Mouse (Mus musculus) layer of hippocampus, adult 9-11 months (tissue): ENCODE measurements around the gene Armcx4.
"Not testable (repeated sequence)": the region's sequence is repeated elsewhere in the genome, so short reads cannot be mapped to it uniquely, and the experiment has no call there.

ENCODE experiments used
- DNase-seq: peaks from one replicate; pipeline ENCODE4 v3.0.0; 2022

The Armcx4 gene

DNA sequence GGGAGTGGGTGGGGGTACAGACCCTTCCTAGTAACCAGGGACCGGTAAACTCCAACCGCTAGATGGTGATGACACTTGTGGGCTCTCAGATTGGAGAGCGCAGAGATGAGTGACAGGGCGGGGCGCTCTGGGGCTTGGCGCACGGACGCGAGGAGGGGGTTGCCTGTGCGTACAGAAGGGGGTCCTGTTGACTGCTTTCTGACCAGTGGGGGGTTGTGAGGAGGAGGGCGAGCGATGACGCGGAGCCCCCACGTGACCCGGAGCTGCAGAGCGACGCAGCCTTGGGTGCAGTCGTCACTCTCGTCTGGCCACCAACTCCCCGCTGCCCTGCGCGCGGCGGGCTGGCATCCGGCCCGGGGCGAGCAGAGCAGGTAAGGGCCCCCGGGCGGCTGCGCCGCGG is at the start of gene Armcx4:
Gene Armcx4, plus strand, starts transcription at position 253 of the 400 bp plus-strand sequence.
- peak; percentile 74 for DNase-seq

DNA sequence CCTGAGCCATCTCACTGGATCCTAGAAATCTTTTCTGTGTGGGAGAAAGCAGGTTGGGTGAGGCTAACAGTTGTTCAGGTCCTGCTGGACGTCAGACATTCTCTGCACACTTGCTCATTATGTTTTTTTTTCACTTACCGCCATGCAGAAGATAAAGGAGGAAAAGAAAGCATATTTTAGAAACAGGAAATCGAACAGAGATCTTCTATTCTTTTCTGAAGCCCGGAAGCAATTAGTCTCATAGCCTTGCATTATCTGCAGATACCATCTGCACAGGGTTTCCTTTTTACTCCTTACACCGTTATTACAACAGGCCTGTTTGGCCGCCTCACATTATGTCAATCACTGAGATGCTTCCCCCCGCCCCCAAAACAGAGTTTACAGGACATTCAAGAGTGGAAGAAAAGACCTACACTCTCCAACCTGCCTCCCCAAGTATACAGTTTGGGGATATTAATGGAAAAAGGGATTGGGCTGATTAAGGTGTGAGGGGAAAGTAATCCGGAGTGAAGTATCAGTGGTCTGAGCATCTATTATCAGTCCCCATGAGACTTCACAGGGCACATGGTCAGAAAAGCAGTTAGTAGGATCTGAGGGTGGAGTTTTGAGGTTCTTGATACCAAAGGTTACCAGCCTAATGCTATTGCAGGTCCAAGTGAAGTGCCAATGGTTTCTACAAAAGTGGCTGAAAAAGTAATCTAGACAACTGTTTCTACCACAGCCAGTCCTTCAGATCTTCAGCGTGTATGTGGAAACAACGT is 45.1 kb upstream of the Armcx4 start:
- DNase-seq, result no peak

DNA sequence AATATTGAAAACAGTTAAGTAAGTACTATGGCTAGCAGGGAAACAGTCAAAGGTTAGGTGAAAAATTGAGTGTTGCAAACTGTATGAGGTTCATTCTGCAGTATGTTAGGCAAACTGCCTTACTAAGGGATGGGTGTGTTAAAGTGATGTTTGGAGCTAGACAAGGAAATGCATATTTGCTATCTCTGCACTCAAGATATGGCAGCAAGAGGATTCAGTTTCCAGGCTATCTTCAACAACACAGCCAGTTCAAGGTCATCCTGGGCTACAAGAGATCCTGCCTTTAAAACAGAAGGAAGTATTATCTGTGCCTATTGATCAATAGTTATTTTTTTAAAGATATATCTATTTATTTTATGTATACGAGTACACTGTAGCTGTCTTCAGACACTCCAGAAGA is 40.0 kb upstream of the Armcx4 start:
- DNase-seq, result no peak

DNA sequence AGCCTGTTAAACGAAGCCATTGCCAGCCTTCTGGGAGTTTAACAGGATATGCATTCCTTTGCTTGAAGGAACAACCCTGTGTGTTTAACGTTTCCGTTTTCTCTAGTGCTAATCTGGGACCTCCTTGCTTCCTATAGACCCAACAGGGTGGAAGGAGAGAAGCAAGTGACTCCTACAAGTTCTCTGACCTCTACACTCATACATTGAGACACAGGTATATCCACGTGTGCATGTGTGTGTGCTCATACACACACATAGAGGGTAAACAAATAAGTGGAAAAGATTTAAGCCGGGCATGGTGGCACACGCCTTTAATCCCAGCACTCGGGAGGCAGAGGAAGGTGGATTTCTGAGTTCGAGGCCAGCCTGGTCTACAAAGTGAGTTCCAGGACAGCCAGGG is 38.9 kb upstream of the Armcx4 start:
- no peak for DNase-seq

GRCm38 (mm10) chrX:134648031-134648692 is 38.2 kb upstream of the Armcx4 start:
- DNase-seq, result peak; percentile 61

DNA sequence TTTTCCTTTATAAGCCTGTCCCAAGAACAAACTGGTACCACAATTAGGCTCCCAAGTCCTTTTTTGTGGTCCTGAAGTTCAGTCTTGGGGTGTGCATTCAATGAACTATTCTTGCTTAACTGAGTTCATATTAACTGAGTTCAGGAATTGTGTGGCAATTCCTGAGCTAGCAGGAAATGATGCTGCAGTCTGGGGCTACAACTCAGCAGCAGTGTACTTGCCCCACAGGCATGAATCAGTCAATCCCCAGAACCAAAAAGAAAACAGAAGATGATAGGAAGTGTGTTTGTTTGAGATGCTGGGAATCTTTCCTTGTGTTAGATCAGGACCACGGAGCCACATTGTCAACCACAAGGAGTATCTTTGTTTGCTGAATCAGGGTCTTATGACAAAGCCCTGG is 34.3 kb upstream of the Armcx4 start:
- no peak for DNase-seq

- DNase-seq, result no peak
Observed at GRCm38 (mm10) chrX:134661586-134661985, 24.7 kb upstream of the Armcx4 start.

DNA sequence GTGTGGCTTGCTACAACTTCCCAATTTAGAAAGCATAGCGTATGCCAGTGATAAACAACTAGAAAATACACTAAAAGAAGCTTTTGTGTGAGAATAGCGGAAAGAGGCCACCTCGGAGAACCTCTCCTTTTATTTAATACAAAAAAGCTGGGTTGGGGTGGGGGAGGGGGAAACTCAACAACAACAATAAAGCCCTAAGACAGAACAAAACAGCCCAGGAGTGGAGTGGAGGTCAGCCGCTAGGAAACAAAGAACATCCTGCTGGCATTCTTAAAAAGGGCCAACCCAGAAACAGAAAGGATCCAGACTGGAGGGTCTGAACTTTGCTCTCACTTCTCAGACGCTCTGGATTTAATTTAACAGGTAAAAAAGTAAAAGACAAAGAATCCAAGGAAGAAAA is 11.3 kb upstream of the Armcx4 start:
- DNase-seq, result no peak

DNA sequence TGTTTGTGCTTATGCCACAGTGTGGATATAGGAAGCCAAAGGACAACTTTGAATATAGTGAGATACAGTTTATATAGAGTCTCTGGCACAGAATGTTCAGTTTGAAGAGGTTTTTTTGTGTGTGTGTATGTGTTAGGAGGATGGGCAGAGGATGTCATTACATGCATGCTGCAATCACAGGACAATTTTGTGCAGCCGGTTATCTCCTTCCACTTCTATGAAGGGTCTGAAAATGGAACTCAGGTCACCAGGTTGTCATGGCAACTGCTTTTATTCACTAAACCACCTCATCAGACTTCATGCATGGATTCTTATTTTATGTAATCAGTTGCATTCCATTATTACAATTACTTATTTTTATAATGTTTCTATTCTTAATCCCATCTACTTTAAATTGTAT is 10.4 kb upstream of the Armcx4 start:
- DNase-seq, result no peak

- DNase-seq, result no peak
Observed at GRCm38 (mm10) chrX:134684936-134685335, 1.4 kb upstream of the Armcx4 start.

GRCm38 (mm10) chrX:134686739-134687171 is 436 bp downstream of the Armcx4 start:
- peak; percentile 5 for DNase-seq

- no peak for DNase-seq
Observed at GRCm38 (mm10) chrX:134689676-134690075, 3.4 kb downstream of the Armcx4 start.

GRCm38 (mm10) chrX:134690871-134691539 is 4.7 kb downstream of the Armcx4 start:
- no peak for DNase-seq

DNA sequence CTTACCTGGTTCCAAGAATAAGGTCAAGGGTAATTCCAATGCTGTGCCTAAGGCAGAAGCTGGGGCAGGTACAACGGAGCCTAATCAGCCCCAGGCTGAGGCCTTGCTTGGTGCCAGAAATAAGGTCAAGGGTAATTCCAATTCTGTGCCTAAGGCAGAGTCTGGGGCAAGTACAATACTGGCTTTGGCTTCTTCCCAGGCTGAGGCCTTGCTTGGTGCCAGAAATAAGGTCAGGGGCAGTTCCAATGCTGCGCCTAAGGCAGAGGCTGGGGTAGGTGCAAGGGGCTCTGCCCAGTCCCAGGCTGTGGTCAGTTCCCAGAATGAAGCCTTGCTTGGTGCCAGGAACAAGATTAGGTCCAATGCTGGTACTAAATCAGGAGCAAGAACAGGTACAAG is 5.2 kb downstream of the Armcx4 start:
- DNase-seq, result no peak

GRCm38 (mm10) chrX:134716863-134717262 is 30.5 kb downstream of the Armcx4 start:
- no peak for DNase-seq

DNA sequence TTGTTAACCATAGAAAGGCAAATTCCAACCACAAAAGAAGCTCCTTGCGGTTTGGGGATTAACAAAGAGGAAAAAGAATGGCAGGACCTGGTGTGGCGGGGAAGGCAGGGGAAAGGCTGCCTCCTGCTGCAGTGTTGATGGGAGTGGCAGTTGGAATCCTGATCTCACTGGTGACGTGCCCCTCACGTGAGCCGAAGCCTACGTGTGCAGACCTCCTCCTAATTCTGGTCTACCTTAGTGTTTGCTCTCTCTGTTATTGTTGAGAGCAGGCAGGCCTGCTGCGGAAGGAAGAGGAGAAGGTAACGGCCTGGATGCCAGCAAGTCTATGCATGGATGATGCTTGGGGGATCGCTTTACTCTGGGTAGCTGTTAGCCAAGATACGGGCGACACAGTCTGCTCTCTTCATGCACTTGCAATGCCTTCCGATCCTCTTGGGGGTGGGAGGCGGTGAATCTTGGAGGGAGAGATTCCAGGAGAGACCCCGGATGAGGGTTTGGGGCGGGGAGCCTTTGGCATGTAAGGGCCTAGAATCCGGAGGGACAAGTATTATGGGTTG is 31.5 kb downstream of the Armcx4 start, which contains the start of gene Armcx1:
Gene Armcx1, plus strand, starts transcription at position 212 of the 557 bp plus-strand sequence.
- peak; percentile 75 for DNase-seq

GRCm38 (mm10) chrX:134718524-134718923 is 32.2 kb downstream of the Armcx4 start:
- DNase-seq, result peak; percentile 58

DNA sequence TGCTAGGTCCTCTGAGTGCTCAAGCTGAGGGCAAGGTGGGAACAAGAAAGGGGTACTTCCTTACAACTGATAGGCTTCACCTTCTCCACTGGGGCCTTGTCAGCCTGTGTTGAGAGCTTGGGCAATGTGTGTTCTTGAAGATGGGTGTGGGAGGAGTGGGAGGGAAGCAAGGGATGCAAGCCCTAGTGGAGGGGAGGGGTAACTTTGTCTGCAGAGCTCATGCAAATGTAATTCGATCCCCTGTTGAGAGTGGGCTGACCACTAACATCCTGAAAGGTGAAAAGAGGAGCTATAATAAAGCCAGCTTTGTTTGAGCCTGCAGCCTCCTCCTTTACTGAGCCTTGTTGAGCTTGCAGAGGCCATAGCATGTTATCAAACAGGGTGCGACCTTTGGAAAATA is 37.4 kb downstream of the Armcx4 start:
- not testable (repeated sequence) for DNase-seq

DNA sequence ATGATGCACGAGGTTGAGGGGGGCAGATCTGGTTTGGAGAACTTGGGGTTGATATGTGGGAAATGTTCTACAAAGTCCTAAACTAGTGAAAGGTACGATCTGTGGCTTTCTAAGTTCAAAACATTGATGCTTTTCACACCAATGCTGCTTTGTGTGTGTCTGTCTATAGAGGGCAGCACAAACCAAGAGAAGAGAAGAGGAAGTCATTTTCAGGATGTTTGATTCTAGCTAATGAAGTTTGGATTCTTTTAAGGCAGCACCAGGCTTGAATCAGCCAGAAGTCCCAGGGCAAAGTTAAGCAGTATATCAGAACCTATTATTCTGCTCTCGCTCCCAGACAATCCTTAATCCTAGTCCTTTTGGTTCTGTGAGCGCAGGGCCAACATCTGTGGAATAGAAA is 43.5 kb downstream of the Armcx4 start:
- DNase-seq, result no peak

- no peak for DNase-seq
Observed at GRCm38 (mm10) chrX:134737796-134738195, 51.5 kb downstream of the Armcx4 start.

GRCm38 (mm10) chrX:134739160-134739559 is 52.8 kb downstream of the Armcx4 start:
- DNase-seq, result no peak

GRCm38 (mm10) chrX:134741862-134742261 is 55.5 kb downstream of the Armcx4 start:
- no peak for DNase-seq
